Mouse (Mus musculus): Measurements from ENCODE around the gene Btk. TPM values are rescaled to one million over a fixed set of nuclear protein-coding genes. Genes with fewer than 3 reads are reported as not detected.

Gene Btk
- total and polyA plus RNA-seq, 3 experiments, result 16.2 to 53.4 (median 38.1) TPM

- no peaks in the 10 kb centered on the region for H3K9me3 ChIP-seq (replicated peaks; ENCODE audit: low read length)
- no peaks in the 10 kb centered on the region for H3K27me3 ChIP-seq (replicated peaks)
- DNase-seq (ENCODE audit: extremely low read depth), result no peak
- no peak overlapping the region for H3K9ac ChIP-seq (ENCODE audit: insufficient read depth, low read depth)
- H3K4me2 ChIP-seq (ENCODE audit: insufficient read depth, low read depth, poor library complexity, severe bottlenecking), result peak overlapping the region; percentile 34; the same call in 1 of the 2 replicates
- H3K4me1 ChIP-seq (ENCODE audit: control insufficient read depth in 1 of 2, insufficient read depth in 2 of 2), result peaks cover 0 to 8% of the 10 kb centered on the region in 2 experiments; a peak in 1 of 4 replicates
- in situ Hi-C loops (cut with MboI; ENCODE audit: low pct_ligation_motif_present, low pct_unique_long_range_greater_than_20kb, low sequenced_read_pairs) (no loop called here), dilution Hi-C loops (cut with MboI; ENCODE audit: extremely low pct_ligation_motif_present, extremely low pct_unique_long_range_greater_than_20kb, low sequenced_read_pairs) (no loop called here)
- H3K79me2 ChIP-seq (replicated peaks; ENCODE audit: control insufficient read depth, extremely low read depth, insufficient read depth, poor library complexity, severe bottlenecking), result peaks cover 38% of the 10 kb centered on the region
- TF ChIP-seq ETS1 (conservative IDR thresholded peaks at IDR 0.05; ENCODE audit: low read depth, low read length), result no peak
- TF ChIP-seq MYC (IDR thresholded peaks at IDR 0.05; ENCODE audit: low read depth, low read length), result no peak
- no peak for TF ChIP-seq UBTF (IDR thresholded peaks at IDR 0.05; ENCODE audit: low read depth, low read length)
- no peak for TF ChIP-seq IRF4 (IDR thresholded peaks at IDR 0.05; ENCODE audit: low read depth, low read length)
- TF ChIP-seq MAZ (IDR thresholded peaks at IDR 0.05; ENCODE audit: low read depth, low read length), result no peak
- TF ChIP-seq BHLHE40 (IDR thresholded peaks at IDR 0.05; ENCODE audit: low read depth, low read length), result no peak
- TF ChIP-seq PAX5 (IDR thresholded peaks at IDR 0.05; ENCODE audit: low read length), result no peak
- no peak for TF ChIP-seq POLR2AphosphoS2 (IDR thresholded peaks at IDR 0.05; ENCODE audit: low read depth, low read length)
- H3K36me3 ChIP-seq (replicated peaks in 1 of 2; ENCODE audit: control insufficient read depth in 1 of 2, insufficient read depth in 1 of 2, low read length in 1 of 2), result peaks cover under 1 to 22% of the 10 kb centered on the region in 2 experiments
- no peak overlapping the region for H3K27ac ChIP-seq (ENCODE audit: insufficient read depth, low read depth)
- H3K4me3 ChIP-seq (replicated peaks in 1 of 3; ENCODE audit: low read depth in 2 of 3, low read length in 2 of 3, poor library complexity in 1 of 3), result no peak overlapping the region
Measured at GRCm38 (mm10) chrX:134577896-134578295, 5.5 kb downstream of the Btk start.

GRCm38 (mm10) chrX:134566536-134567222 is 16.7 kb downstream of the Btk start:
- H3K4me1 ChIP-seq (ENCODE audit: control insufficient read depth in 1 of 2, insufficient read depth in 2 of 2), result peaks cover 0 to 4% of the 10 kb centered on the region in 2 experiments; a peak in 2 of 4 replicates
- H3K79me2 ChIP-seq (replicated peaks; ENCODE audit: control insufficient read depth, extremely low read depth, insufficient read depth, poor library complexity, severe bottlenecking), result no peaks in the 10 kb centered on the region; the same call in 1 of the 2 replicates
- peak overlapping the region; percentile 41; the same call in 1 of the 2 replicates for H3K27ac ChIP-seq (ENCODE audit: insufficient read depth, low read depth)
- dilution Hi-C loops (cut with MboI; ENCODE audit: extremely low pct_ligation_motif_present, extremely low pct_unique_long_range_greater_than_20kb, low sequenced_read_pairs), result no loop called here
- no peak overlapping the region for H3K4me3 ChIP-seq (replicated peaks in 1 of 3; ENCODE audit: low read depth in 2 of 3, low read length in 2 of 3, poor library complexity in 1 of 3)
- no peak overlapping the region for H3K4me2 ChIP-seq (ENCODE audit: insufficient read depth, low read depth, poor library complexity, severe bottlenecking)
- H3K9me3 ChIP-seq (replicated peaks; ENCODE audit: low read length), result no peaks in the 10 kb centered on the region
- H3K36me3 ChIP-seq (replicated peaks in 1 of 2; ENCODE audit: control insufficient read depth in 1 of 2, insufficient read depth in 1 of 2, low read length in 1 of 2), result peaks cover 25 to 55% of the 10 kb centered on the region in 2 experiments
- H3K27me3 ChIP-seq (replicated peaks), result no peaks in the 10 kb centered on the region
- in situ Hi-C loops (cut with MboI; ENCODE audit: low pct_ligation_motif_present, low pct_unique_long_range_greater_than_20kb, low sequenced_read_pairs), result no loop called here
- peak; percentile 77 for DNase-seq (ENCODE audit: extremely low read depth)
- H3K9ac ChIP-seq (ENCODE audit: insufficient read depth, low read depth), result no peak overlapping the region
- no peak for TF ChIP-seq ZMIZ1 (IDR thresholded peaks at IDR 0.05; ENCODE audit: low read depth, low read length)
- 0 out of 2 replicates have a peak, but pooled peaks have one; percentile 30 for TF ChIP-seq ETS1 (conservative IDR thresholded peaks at IDR 0.05; ENCODE audit: low read depth, low read length)
- TF ChIP-seq UBTF (IDR thresholded peaks at IDR 0.05; ENCODE audit: low read depth, low read length), result no peak
- no peak for TF ChIP-seq NRF1 (IDR thresholded peaks at IDR 0.05; ENCODE audit: low read depth, low read length)
- TF ChIP-seq JUN (IDR thresholded peaks at IDR 0.05; ENCODE audit: insufficient read depth, low read depth, low read length), result no peak
- TF ChIP-seq TBP (conservative IDR thresholded peaks at IDR 0.05; ENCODE audit: low read depth, low read length), result no peak
- TF ChIP-seq USF1 (IDR thresholded peaks at IDR 0.05; ENCODE audit: low read depth, low read length), result no peak
- no peak for TF ChIP-seq PAX5 (IDR thresholded peaks at IDR 0.05; ENCODE audit: low read length)
- no peak for TF ChIP-seq RAD21 (IDR thresholded peaks at IDR 0.05; ENCODE audit: low read depth, low read length)
- 0 out of 2 replicates have a peak, but pooled peaks have one; percentile 18 for TF ChIP-seq MAX (IDR thresholded peaks at IDR 0.05; ENCODE audit: low read length)
- peak; percentile 53 for TF ChIP-seq IRF4 (IDR thresholded peaks at IDR 0.05; ENCODE audit: low read depth, low read length)
- TF ChIP-seq GABPA (IDR thresholded peaks at IDR 0.05; ENCODE audit: insufficient replicate concordance, low read depth, low read length), result no peak
- no peak for TF ChIP-seq NELFE (IDR thresholded peaks at IDR 0.05; ENCODE audit: low read depth, low read length)
- TF ChIP-seq POLR2AphosphoS2 (IDR thresholded peaks at IDR 0.05; ENCODE audit: low read depth, low read length), result no peak
- no peak for TF ChIP-seq TCF12 (IDR thresholded peaks at IDR 0.05; ENCODE audit: low read depth, low read length)
- TF ChIP-seq MXI1 (IDR thresholded peaks at IDR 0.05; ENCODE audit: low read depth, low read length), result no peak
- no peak for TF ChIP-seq ELF1 (IDR thresholded peaks at IDR 0.05; ENCODE audit: low read depth, low read length)
- peak; percentile 52; the same call in 1 of the 2 replicates for TF ChIP-seq ZNF384 (IDR thresholded peaks at IDR 0.05; ENCODE audit: low read depth, low read length)
- TF ChIP-seq E2F4 (IDR thresholded peaks at IDR 0.05; ENCODE audit: insufficient replicate concordance, low read depth, low read length), result no peak
- no peak for TF ChIP-seq ZC3H11A (IDR thresholded peaks at IDR 0.05; ENCODE audit: low read depth, low read length)
- TF ChIP-seq MAFK (IDR thresholded peaks at IDR 0.05; ENCODE audit: insufficient replicate concordance, low read length), result no peak
- peak; percentile 89 for TF ChIP-seq BHLHE40 (IDR thresholded peaks at IDR 0.05; ENCODE audit: low read depth, low read length)
- peak; percentile 21; the same call in 1 of the 2 replicates for TF ChIP-seq MYC (IDR thresholded peaks at IDR 0.05; ENCODE audit: low read depth, low read length)
- TF ChIP-seq MAZ (IDR thresholded peaks at IDR 0.05; ENCODE audit: low read depth, low read length), result peak; percentile 67; the same call in 1 of the 2 replicates
- no peak for TF ChIP-seq ZKSCAN1 (IDR thresholded peaks at IDR 0.05; ENCODE audit: borderline replicate concordance, low read depth, low read length)
- TF ChIP-seq HCFC1 (IDR thresholded peaks at IDR 0.05; ENCODE audit: low read depth, low read length), result no peak
- TF ChIP-seq RCOR1 (conservative IDR thresholded peaks at IDR 0.05; ENCODE audit: low read depth, low read length), result no peak
- 0 out of 2 replicates have a peak, but pooled peaks have one; percentile 12 for TF ChIP-seq SIN3A (IDR thresholded peaks at IDR 0.05; ENCODE audit: low read length)
